Mouse (Mus musculus) lung, embryonic 14.5 days (tissue): ENCODE measurements around the gene Ticam1. TPM values are rescaled to one million over a fixed set of nuclear protein-coding genes. Genes with fewer than 3 reads are reported as not detected.

Source experiments
- ATAC-seq: fragments of 200-750 bp; cut with Nextera tagmentation; 2 replicates; pipeline ENCODE4 v1.8.0; 2017; ENCODE audit warnings: mild to moderate bottlenecking, moderate TSS enrichment, moderate library complexity; ENCODE audit not compliant: insufficient read depth
- DNase-seq: peaks from one replicate; pipeline ENCODE4 v3.0.0-alpha.2; 2015
- H3K27ac ChIP-seq: fragments of 300-500 bp; sonication (generic); 2 replicates; pipeline ENCODE4 v1.5.1; 2014; ENCODE audit warnings: low read depth, mild to moderate bottlenecking, moderate library complexity
- H3K27me3 ChIP-seq: fragments of 300-500 bp; sonication (generic); 2 replicates; pipeline ENCODE4 v1.6.1; 2014; ENCODE audit warnings: low read length, control low read depth; ENCODE audit not compliant: insufficient read depth
- H3K36me3 ChIP-seq: fragments of 300-500 bp; sonication (generic); 2 replicates; pipeline ENCODE4 v1.6.1; 2014; ENCODE audit warnings: control low read depth; ENCODE audit not compliant: insufficient read depth
- H3K4me1 ChIP-seq: fragments of 300-500 bp; sonication (generic); 2 replicates; pipeline ENCODE4 v1.6.1; 2014; ENCODE audit warnings: antibody characterized with exemption, control low read depth; ENCODE audit not compliant: insufficient read depth
- H3K4me2 ChIP-seq: fragments of 300-500 bp; sonication (generic); 2 replicates; pipeline ENCODE4 v1.6.1; 2014; ENCODE audit warnings: mild to moderate bottlenecking
- H3K4me3 ChIP-seq: fragments of 300-500 bp; sonication (generic); 2 replicates; pipeline ENCODE4 v1.5.1; 2014; ENCODE audit warnings: low read depth, low read length
- H3K9ac ChIP-seq: fragments of 300-500 bp; sonication (generic); 2 replicates; pipeline ENCODE4 v1.6.1; 2014
- H3K9me3 ChIP-seq: fragments of 300-500 bp; sonication (generic); 2 replicates; pipeline ENCODE4 v1.6.1; 2016; ENCODE audit warnings: low read depth, low read length, control low read depth
- CTCF ChIP-seq: IDR thresholded peaks from 2 replicates; pipeline ENCODE4 v1.5.1; 2016; ENCODE audit warnings: antibody characterized with exemption, low read depth
- WGBS: fragments of 180-500 bp; shearing (Covaris S2); extraction: QIAGEN DNeasy Blood & Tissue Kit; methylation state at CpG from one replicate; pipeline ENCODE4 v1.1.7; 2014; 5-methylcytosine and 5-hydroxymethylcytosine counted together
- polyA plus RNA-seq: library from polyadenylated mRNA; unstranded; fragments of >200 nt; fragmentation: Nextera tagmentation; extraction: Ambion mirVana; gene quantifications from 2 replicates; pipeline ENCODE4 v1.2.1, GENCODE M21; 2014

The Ticam1 gene
- 4.5 and 4.9 TPM in 2 replicates for polyA plus RNA-seq

DNA sequence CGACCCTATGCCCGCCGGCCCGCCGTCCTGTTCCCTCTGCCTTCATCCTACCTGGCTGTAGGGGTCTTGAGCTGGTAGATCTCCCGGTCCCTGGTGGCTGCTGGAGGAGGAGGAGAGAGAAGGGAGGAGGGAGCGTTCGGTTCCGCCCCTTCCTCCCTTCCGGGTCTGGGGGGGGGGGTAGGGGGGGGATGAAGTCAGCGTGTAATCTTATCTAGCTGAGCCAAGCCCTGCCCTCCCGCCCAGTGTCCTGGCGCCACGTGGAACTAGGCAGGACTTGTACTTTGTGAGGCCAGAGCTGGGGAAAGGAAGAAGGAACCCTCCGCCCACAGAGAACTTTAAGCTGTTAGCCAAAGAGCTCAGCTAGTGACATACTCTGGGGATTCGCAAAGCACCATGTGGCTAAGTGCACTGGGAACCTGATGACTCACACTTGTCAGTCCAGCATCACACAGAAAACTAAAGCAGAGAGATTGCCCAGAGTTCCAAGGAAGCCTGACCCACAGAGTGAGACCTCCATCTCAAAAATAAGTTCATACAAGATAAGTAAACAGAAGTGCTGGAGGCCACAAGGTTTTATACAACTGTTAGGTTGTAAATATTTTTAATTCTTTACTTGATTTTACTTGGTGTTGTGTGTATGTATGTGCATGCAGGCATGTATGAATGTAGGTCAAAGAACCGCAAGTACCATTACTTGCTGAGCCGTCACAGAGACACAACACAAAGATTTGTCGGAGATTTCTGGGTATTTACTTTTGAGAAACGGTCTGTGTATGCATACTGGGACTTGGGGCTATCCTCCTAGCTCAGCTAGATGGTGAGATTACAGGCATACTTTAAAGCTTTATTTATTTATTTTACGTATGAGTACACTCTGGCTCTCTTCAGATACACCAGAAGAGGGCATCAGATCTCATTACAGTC lies at the start of gene Ticam1:
Gene Ticam1 (minus strand): TSS at position 144 of the 924 bp plus-strand sequence.
- Histone ChIP-seq H3K4me3 (peak within 1 kb of the TSS; percentile 49), H3K36me3 (peaks cover 51% of the 10 kb centered on the region), H3K27me3 (no peaks in the 10 kb centered on the region), H3K9me3 (no peaks in the 10 kb centered on the region), H3K27ac (peak within 1 kb of the TSS; percentile 93), H3K9ac (peak within 1 kb of the TSS; percentile 67), H3K4me1 (peaks cover 8% of the 10 kb centered on the region), H3K4me2 (peak within 1 kb of the TSS; percentile 65)
- 4% methylated on average over 17 of the region's 21 CpGs for WGBS
- DNase-seq (peak; percentile 98), ATAC-seq (peak; percentile 96)
- TF ChIP-seq CTCF: peak; percentile 42

DNA sequence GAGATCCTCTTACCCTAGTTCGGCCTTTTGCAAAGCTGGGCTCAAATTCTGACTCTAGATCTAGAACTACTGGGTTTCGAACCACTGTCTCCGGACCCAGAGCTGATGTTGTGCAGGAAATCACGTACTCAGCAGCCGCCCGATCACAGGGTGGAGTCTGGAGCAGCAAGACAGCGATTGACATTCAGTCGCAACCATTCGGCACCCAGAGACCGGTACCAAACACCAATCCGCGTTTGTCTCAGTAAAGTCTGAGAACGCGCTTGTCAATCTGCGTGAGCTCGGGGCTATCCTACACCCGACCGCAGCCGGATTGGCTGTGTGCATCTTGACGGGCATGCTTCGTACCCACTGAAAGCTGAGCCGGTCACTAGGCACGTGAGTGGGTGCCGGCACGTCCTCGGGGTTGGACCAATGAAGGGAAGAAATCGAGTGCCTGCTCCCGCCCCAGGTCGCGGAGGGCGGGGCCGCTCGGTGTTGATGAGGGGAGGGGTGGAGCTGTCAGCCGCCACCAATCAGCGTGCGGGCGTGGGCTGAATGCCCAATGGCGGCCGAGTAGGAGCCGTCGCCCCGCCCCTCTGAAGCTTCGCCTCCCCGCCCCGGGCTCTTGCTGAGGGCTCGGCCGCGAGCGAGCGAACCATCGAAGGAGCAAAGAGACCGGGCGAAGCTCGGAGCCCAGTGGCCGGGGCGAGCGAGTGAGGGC lies 49.0 kb upstream of the Ticam1 start, which contains the start of gene Kdm4b:
Gene Kdm4b (plus strand): TSS at position 613 of the 703 bp plus-strand sequence.
- under 1% methylated on average over 57 of the region's 57 CpGs for WGBS
- peak; percentile 99 for DNase-seq
- Histone ChIP-seq H3K36me3 (peaks cover 36% of the 10 kb centered on the region), H3K9me3 (no peaks in the 10 kb centered on the region), H3K27ac (peak within 1 kb of the TSS; percentile 96), H3K4me3 (peak within 1 kb of the TSS; percentile 89), H3K4me2 (peak within 1 kb of the TSS; percentile 98), H3K27me3 (no peaks in the 10 kb centered on the region), H3K4me1 (no peaks in the 10 kb centered on the region; the same call in 1 of the 2 replicates), H3K9ac (peak within 1 kb of the TSS; percentile 89)
- no peak for TF ChIP-seq CTCF
- ATAC-seq: peak; percentile 100

- H3K27me3 ChIP-seq: no peaks in the 10 kb centered on the region
- H3K27ac ChIP-seq: 0 out of 2 replicates have a peak overlapping the region, but pooled peaks have one; percentile 12
- H3K4me2 ChIP-seq: no peak overlapping the region; the same call in 1 of the 2 replicates
- H3K4me3 ChIP-seq: no peak overlapping the region
- H3K4me1 ChIP-seq: no peaks in the 10 kb centered on the region; the same call in 1 of the 2 replicates
- ATAC-seq: no peak
- DNase-seq: peak; percentile 19
- H3K9me3 ChIP-seq: no peaks in the 10 kb centered on the region
- no peak overlapping the region for H3K9ac ChIP-seq
- peaks cover 48% of the 10 kb centered on the region for H3K36me3 ChIP-seq
- no peak for TF ChIP-seq CTCF
- 62% methylated on average over 3 of the region's 3 CpGs for WGBS
These were observed 47.8 kb upstream of the Ticam1 start for GRCm38 (mm10) chr17:56324419-56324818.

DNA sequence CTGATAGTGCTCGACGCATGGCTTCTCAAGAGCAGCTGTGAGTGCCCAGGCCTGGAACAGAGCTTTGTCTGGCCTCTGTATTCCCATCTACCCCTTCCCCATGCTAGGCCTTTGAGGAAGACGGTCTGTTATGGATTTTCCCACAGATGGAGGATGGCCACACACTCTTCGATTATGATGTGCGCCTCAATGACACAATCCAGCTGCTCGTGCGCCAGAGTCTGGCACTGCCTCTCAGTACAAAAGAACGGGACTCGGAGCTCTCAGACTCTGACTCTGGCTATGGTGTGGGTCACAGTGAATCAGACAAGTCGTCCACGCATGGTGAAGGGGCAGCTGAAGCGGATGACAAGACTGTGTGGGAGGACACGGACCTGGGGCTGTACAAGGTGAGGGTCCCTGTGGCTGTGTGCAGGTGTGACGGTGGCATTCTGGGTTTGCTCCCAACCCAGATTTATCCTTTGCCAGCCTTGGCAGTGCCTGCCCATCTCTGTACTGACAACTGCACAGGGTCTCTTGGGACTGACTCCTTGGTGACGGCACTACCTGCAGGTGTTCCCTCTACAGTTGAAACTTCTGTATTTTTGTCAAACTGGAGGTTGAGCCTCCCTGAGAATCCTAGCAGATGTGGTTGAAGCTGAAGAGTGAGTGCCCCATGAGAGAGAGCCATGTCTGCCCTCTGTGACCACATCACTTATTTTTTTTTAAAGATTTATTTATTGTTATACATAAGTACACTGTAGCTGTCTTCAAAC lies 32.8 kb upstream of the Ticam1 start:
- Histone ChIP-seq H3K4me1 (peaks cover 8% of the 10 kb centered on the region; the same call in 1 of the 2 replicates), H3K9ac (no peak overlapping the region), H3K27ac (no peak overlapping the region), H3K36me3 (peaks cover 93% of the 10 kb centered on the region), H3K27me3 (no peaks in the 10 kb centered on the region), H3K4me3 (no peak overlapping the region), H3K4me2 (no peak overlapping the region), H3K9me3 (no peaks in the 10 kb centered on the region)
- TF ChIP-seq CTCF: no peak
- no peak for ATAC-seq
- peak; percentile 46 for DNase-seq
- WGBS: 71% methylated on average over 15 of the region's 15 CpGs

DNA sequence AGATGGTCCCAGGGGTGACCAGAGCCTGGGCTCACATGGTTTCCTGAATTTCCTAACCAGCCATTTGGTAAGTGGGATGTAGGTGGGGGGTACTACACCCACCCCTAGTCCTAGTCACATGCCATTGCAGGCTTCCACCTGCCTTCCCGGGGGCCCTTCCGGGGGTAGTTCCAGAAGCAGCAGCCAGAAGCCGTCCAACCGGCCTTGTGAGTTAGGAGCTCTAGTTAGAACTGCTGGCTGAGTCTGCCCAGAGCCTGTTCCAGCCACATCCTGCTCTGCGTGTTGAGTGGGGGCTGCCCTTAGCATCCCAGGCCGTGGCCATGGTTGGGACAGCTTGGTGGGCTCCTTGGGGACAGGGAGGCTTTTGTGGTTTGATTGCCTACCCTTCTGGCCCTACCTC lies 31.5 kb upstream of the Ticam1 start:
- 55% methylated on average over 6 of the region's 6 CpGs for WGBS
- Histone ChIP-seq H3K4me1 (peaks cover 8% of the 10 kb centered on the region; the same call in 1 of the 2 replicates), H3K9me3 (no peaks in the 10 kb centered on the region), H3K27ac (peak overlapping the region; percentile 60), H3K27me3 (no peaks in the 10 kb centered on the region), H3K4me2 (peak overlapping the region; percentile 32), H3K9ac (peak overlapping the region; percentile 37; the same call in 1 of the 2 replicates), H3K4me3 (peak overlapping the region; percentile 8; the same call in 1 of the 2 replicates), H3K36me3 (peaks cover 81% of the 10 kb centered on the region)
- ATAC-seq: peak; percentile 2; the same call in 1 of the 2 replicates
- peak; percentile 73 for DNase-seq
- TF ChIP-seq CTCF: no peak

- Histone ChIP-seq H3K36me3 (peaks cover 58% of the 10 kb centered on the region), H3K27ac (0 out of 2 replicates have a peak overlapping the region, but pooled peaks have one; percentile 63), H3K4me1 (peaks cover 16% of the 10 kb centered on the region; the same call in 1 of the 2 replicates), H3K4me3 (peak overlapping the region; percentile 84), H3K9me3 (no peaks in the 10 kb centered on the region), H3K9ac (peak overlapping the region; percentile 86; the same call in 1 of the 2 replicates), H3K4me2 (peak overlapping the region; percentile 99), H3K27me3 (no peaks in the 10 kb centered on the region)
- 55% methylated on average over 8 of the region's 8 CpGs for WGBS
- TF ChIP-seq CTCF: peak; percentile 51; the same call in 1 of the 2 replicates
- ATAC-seq (no peak), DNase-seq (peak; percentile 43)
These were observed 29.2 kb upstream of the Ticam1 start for GRCm38 (mm10) chr17:56305826-56306225.
